Mouse (Mus musculus) right cerebral cortex, postnatal 4 days (tissue): ENCODE data around the gene Ninj2.

Source experiments
- DNase-seq: peaks from one replicate; pipeline ENCODE4 v3.0.0-alpha.2; 2022

Ninj2 gene

DNA sequence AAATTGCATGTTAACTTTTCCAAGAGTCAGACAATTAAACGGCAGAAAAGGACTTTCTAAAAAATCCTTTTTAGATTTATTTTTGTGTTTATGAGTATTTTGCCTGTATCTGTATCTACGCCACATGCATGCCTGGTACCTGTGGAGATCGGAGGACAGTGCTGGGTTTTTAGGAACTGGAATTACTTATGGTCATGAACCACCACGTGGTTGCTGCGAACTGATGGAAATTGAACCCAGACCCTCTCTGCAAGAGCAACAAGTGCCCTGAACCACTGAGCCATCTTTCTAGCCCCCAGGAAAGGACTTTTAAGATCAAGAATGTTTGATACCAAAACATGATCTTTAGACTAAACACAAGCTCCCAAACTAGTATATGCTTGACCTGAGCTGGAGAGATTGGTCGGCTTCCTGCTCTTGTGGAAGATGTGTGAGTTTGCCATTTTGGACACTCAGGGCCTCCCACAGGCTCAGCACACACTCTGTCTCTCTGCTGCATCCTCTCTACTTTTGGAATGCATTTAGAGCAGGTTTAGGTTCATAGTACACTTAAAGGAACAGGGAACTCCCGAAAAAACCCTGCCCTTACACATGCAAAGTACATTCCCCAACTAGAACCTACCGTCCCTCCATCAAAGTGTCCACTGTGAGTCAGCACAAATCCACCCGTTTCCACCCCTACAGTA is 1.1 kb downstream of the Ninj2 start:
- DNase-seq = no peak

DNA sequence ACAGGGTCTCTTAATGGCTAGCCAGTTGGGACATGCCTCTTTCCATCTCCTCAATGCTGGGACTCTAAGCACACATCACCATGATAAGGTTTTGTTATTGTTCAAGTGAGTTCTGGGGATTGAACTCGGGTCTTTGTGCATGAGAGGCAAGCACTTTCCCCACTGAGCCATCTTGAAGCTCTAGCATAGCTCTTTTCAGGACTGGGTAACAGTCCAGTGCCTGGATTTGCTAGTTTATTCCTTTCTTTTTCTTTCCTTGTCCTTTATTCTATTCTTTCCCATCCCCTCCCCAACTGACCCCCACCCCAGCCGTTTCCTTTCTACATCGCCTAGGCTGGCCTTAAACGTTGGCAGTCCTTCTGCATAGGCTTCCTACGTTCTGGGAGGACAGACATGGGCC is 1.9 kb downstream of the Ninj2 start:
- no peak for DNase-seq

DNA sequence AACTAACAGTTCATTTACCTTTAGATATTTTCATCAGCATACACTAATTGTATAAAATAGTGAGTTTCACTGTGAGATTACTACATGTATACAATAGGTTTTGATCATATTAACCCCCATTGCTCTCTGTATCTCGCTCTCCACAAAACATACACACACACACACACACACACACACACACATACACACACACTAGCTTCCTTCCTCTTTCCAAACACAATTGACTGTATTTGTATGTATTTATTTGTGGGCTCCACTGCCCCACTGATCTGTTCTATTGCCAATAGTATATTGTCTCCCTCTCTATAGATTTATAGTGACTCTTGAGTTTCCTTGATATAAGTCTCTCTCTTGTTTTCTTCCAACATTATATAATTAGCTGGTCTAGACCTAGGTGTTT is 2.4 kb downstream of the Ninj2 start:
- DNase-seq = no peak

DNA sequence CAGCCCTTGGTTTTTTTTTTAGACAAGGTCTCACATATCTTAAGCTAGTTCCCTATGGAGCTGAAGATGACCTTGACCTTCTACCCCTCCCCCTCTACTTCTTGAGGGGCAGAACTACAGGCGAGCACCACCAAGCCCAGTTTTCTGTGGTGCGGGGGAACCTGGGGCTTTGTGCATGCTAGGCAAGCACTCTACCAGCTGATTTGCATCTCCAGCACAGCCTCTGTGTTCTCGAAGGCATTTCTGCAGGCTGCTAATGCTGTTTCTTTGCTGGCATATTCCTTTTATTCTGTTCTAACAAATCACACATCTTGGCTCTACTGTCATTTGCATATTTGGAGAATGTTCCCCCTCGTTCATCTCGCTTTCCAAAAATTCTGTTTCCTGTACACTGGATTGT is 6.2 kb downstream of the Ninj2 start:
- no peak for DNase-seq

GRCm38 (mm10) chr6:120101221-120101620 is 8.1 kb downstream of the Ninj2 start:
- DNase-seq = no peak

GRCm38 (mm10) chr6:120101996-120102395 is 8.8 kb downstream of the Ninj2 start:
- DNase-seq = no peak

- no peak for DNase-seq
Observed at GRCm38 (mm10) chr6:120103104-120103503, 10.0 kb downstream of the Ninj2 start.

DNA sequence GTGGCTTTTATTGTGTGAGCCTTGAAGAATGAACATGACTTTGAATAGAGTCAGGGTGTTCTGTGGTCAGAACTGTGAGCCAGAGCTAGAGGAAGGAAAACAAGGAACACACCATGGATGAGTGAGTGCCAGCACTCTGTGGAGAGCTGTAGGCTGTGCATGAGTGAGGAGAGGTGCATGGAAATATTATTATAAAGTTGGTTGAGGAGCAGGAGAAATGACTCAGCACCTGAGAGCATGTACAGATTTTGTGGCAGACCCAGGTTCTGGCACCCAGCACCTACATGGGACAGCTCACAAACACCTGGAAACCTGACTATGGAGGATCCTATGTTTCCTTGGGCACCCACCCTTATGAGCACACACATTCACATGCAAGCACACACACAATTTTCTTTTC is 11.9 kb downstream of the Ninj2 start:
- DNase-seq = no peak

DNA sequence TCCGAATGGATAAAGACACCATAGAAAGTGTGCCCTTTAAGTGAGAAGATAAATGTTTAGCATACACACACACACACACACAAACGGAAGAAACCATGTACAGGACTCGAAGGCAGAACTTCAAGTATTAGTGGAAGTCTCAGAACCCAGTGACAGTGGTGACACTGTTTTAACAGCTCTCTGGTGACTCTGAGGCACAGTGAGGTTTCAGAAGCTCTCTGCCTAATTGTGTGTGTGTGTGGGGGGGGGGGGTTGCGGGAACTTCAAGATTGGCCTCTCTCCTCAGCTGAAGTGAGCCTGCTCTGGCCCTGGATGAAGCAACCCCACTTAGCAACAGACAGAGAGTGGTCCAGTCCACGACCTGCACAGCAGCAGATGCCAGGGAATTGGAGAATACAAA is 14.4 kb downstream of the Ninj2 start:
- DNase-seq = no peak

- DNase-seq = no peak
Observed at GRCm38 (mm10) chr6:120108061-120108460, 14.9 kb downstream of the Ninj2 start.

DNA sequence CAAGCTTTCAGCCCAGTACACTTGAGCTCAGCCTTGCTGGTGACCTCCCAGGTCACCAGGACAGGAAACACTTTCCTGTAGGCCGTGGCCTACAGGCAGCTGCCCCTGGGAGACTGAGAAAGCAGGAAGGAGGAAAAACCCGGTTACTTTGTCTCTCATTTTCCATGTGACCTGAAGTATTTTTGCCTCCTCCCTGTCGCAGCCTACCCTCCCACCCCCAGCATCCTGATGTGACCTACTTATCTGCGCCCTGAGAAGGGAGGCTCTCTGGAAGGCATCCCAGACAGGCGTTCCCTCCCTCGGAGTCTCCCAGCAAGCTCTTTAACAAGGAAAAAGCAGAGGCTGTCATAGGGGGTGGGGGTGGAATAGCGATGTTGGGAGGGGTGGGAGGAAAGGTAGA is 16.0 kb downstream of the Ninj2 start:
- DNase-seq = peak; percentile 33

- no peak for DNase-seq
Observed at GRCm38 (mm10) chr6:120109932-120110331, 16.8 kb downstream of the Ninj2 start.

GRCm38 (mm10) chr6:120110738-120111409 is 17.7 kb downstream of the Ninj2 start:
- DNase-seq = no peak

DNA sequence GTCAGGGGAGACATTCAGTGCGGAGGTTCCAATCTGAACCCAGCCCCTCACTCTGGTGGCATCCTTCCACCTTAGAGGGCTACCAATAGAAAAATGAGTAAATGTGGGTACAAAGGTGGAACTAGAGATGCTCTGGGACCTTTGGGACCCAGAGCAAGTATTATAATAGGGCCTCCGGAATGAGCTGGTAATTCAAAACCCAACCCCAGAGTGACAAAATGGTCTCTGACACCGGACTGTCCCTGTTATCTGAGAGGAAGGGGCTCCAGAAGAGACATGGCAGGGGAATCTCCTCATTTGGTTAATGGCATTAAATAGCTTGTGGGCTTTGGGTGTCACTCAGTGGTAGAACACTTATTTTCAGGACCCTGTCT is 18.2 kb downstream of the Ninj2 start:
- DNase-seq = no peak

- peak; percentile 62 for DNase-seq
Observed at GRCm38 (mm10) chr6:120111984-120112803, 19.0 kb downstream of the Ninj2 start.

- no peak for DNase-seq
Observed at GRCm38 (mm10) chr6:120113856-120114255, 20.7 kb downstream of the Ninj2 start.

DNA sequence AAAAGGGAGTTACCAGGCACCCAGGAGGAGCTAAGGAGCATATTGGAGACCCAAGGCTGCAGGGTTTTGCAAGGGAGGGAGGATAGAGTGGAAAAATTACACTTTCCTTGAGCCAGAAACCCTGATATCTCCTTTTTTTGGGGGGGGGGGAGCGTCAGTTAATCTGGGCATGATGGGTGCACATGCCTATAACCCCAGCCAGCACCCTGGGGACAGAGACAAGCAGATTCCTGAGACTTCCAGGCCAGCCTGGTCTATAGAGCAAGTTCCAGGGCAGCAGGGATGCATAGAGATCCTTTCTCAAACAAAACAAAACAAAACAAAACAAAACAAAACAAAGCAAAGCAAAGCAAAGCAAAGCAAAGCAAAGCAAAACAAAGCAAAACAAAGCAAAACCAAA is 21.1 kb downstream of the Ninj2 start:
- DNase-seq = no peak

- DNase-seq = no peak
Observed at GRCm38 (mm10) chr6:120114698-120115097, 21.5 kb downstream of the Ninj2 start.

DNA sequence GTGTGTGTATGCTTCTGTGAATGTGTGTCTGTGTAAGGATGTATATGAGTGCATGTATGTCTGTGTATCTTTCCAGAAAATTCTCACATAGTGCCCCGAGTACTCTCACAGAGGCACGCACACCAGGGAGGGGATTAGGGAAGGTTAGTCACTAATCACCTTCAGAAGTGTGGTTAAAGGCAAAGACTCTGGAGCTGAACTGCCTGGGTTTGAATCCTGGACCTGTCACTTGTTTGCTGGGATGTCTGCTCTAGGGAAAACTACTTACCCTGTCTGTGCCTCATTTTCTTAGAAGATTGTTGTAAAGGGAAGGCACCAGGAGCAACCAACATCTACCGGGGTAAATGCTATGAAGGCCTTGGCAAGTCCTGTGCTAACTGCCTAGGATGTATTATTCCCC is 22.3 kb downstream of the Ninj2 start:
- DNase-seq = no peak

DNA sequence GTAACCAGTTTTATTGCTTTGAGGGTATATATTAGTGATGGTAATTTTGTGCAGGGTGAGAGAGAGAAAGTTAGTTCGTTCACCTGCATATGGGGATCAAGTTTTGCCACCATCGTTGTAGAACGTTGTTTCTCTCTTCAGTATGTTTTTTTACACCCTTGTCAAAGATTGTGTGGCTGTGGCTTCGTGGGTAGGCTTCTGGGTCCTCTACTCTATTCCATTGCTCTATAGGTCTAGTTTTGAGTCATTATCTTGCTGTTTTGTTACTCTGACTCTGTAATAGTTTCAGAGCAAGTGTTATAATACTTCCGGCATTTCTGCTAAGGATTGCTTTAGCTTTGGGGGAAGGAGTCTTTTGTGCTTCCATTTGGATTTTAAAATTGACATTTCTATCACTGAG is 26.7 kb downstream of the Ninj2 start:
- no peak for DNase-seq

DNA sequence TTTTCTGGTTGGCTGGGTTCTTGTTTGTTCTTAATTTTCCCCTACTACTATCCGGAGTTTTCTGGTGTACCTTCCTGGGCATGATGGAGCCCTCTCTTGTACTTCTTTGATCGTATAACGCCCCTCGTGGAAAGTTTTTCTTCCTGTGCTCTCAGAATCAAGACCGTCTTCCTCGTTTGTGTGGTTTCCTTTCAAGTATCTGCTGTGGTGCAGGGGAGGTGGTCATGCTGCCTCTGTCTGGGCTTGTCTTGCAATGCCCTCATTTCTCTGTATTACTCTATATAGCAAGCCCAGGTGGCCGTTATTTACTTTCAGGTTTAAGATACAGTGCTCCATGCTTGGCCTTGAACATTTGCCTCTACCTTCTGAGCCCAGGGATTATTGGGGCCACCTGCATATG is 31.5 kb downstream of the Ninj2 start:
- no peak for DNase-seq

GRCm38 (mm10) chr6:120126456-120126855 is 33.3 kb downstream of the Ninj2 start:
- DNase-seq = no peak

GRCm38 (mm10) chr6:120127321-120127720 is 34.2 kb downstream of the Ninj2 start:
- DNase-seq = no peak

DNA sequence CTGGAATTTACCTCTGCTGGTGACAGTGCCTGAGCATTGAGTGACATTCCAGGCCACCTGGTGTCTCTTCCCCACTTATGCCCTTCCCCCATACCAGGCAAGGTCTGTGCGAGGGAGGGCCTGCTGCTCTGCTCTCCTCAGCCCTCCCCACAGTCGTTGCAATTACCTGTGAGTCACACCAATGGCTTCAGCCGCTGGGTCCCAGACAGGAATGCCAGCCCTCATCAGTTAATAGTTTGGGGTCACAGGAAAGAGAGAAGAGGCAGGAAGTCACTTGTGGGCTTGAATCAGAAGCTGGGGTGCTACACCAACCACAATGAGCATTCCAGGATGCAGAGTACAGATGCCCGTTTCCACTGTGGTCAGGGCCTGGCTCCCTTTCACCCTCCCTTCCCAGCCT is 41.6 kb downstream of the Ninj2 start:
- DNase-seq = no peak
